Mouse (Mus musculus) urinary bladder, postnatal 14 days (tissue): ENCODE results near the gene Man1c1.

Source experiments
- DNase-seq: peaks from one replicate; pipeline ENCODE4 v3.0.0; 2021; ENCODE audit warnings: low spot score

The Man1c1 gene

DNA sequence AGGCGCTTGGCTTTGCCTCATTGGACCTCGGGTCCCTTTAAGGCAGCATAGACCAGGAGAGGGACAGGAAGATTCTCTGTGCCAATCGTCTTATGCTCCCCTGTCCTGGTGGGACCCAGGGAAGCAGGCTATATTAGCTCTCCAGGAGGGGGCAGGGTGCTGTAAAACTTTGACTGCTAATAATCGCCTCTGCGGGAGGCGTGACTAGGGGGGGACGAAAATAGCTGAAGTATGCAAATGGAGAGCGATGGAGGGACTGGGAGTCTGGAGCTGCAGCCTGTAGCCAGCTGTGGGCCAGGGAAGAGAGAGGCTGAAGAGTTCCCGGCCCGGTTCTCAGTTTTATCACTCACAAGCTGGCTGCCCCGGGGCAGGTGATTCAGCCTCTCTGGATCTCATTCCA lies 124.9 kb downstream of the Man1c1 start:
- no peak for DNase-seq

GRCm38 (mm10) chr4:134578407-134578806 lies 125.7 kb downstream of the Man1c1 start:
- DNase-seq, result no peak

- DNase-seq, result no peak
Observed at GRCm38 (mm10) chr4:134577281-134577680, 126.8 kb downstream of the Man1c1 start.

GRCm38 (mm10) chr4:134575486-134575885 lies 128.6 kb downstream of the Man1c1 start:
- DNase-seq, result no peak

DNA sequence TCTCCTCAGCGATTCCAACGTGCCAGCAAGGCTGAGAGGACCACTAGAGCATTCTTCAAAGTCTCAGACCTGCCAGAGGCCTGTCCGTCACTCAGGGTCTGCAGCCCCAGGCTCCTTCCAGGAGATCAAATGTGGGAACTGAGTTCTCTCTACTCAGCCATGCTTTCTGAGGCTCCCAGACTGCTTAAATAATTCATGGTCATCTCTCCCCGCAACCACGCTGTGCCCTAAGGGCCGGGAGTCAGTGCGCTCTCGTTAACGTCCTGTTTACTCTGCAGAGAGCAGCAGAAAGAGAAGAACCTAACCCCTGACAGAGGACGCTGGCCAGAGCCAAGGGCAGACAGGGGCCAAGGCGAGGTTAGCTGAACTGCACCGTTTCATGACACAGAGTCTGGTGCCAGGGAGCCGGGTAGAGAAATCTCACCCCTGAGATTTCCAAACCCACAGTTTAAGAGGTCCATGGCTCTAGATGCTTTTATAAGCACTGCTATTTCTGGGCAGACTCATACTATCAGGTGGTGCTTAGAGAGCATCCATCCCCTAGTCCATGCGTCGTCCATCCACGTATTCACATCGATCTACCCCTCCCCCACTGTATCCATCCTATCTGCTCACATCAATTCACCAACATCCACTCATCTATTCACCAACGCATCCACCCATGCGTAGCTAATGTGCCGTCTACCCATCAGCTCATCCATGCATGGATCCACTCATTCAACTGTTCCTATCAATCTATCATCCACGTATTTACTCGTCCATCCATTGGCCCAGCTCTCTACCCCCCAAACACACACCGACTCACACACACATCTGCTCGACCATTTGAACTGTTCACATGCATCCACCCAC lies 131.4 kb downstream of the Man1c1 start:
- no peak for DNase-seq

GRCm38 (mm10) chr4:134570704-134571451 lies 133.2 kb downstream of the Man1c1 start:
- no peak for DNase-seq

DNA sequence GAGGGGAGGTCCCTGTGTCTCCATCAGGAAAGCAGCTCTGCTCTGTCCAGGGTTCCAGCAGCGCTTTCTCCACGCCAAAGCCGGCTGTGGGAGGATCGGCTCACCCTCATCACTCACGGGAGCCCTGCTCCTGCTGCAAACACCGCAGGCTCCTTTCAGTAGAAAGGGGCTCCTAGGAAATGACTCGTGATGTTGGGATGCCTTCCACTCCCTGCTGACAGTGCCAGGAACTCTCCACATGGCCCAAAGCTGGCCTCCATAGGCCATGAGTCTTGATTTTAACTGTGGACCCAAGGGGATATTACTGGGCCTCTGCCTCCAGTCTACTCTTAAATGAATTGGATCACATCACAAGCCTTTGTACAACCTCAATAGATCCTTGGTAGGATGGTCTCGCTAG lies 134.3 kb downstream of the Man1c1 start:
- no peak for DNase-seq

- no peak for DNase-seq
Observed at GRCm38 (mm10) chr4:134569205-134569604, 134.9 kb downstream of the Man1c1 start.

DNA sequence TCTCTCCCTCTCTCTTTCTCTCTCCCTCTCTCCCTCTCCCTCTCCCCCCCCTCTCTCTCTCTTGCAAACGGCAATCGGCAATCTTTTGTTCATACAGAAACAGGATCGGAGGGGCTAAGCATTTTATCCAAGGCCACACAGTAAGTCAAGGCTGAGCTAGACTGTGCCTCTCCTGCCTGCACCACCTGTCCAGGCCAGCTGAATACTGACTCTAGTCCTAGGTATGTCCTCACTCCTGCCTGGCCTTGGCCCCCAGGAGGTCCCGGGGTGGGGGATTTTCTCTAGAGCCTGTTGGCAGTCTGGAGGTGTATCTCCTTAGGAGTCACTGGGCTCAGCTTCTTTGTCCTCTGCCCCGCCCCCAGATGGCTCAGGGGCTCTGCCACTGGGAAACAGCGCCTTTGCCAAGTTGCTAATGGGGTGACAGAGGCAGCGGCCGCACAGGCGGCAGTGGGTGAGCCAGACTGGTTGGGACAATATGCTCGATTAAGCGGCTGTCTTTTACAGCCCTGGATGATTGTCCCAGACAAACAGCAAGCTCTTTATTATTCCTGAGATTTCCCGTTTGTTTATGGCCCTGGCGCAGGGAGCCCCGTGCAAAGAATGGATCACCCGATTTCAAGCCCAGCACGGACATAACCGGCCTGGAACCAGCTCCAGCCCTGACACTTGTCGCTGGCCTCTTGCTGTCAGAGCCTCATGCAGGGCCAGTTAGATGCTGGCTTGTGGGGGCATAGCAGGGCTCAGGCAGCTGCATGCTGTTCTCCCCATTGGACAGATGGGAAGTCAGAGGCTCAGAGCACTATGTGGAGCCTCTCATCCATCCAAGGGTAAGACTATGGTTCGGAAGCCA lies 136.5 kb downstream of the Man1c1 start:
- no peak for DNase-seq

DNA sequence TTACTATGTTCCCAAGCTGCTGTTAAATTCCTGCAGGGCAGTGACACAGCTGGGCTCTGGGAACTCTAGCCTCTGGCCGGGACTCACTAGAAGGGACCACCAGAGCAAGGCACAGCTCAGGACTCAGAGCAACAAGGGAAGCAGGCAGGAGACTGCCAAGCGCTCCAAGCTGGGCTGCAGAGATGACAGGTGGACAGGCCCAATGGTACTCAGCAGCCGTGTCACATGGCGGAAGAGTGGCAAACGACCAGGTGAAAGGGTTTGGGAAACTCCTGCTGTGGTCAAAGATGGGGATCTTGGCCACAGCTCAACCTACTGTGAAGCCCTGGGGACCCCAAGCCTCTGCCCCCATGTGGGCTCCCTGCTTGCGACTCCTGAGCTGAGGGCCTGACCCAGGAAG lies 140.0 kb downstream of the Man1c1 start:
- DNase-seq, result no peak

GRCm38 (mm10) chr4:134563624-134564023 lies 140.5 kb downstream of the Man1c1 start:
- no peak for DNase-seq

GRCm38 (mm10) chr4:134562014-134562413 lies 142.1 kb downstream of the Man1c1 start:
- no peak for DNase-seq

DNA sequence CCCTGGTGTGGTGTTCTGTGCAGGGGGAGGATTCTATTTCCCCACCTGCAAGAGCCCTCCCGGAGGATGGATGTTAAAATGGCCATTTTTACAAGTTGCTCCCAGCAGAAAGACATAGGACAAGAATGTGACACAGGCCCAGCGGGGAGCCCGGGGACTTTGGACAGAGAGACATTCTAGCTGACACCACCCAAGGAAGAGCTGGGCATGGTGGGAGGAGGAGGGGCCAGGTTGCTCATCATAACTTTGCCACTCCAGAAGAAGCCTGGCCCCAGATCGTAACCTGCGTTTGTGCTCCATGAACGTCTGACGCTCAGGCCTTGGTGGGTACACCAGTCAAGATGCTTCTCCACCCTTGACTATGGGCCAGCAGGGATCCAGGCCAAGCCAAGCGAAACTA lies 143.4 kb downstream of the Man1c1 start:
- no peak for DNase-seq

DNA sequence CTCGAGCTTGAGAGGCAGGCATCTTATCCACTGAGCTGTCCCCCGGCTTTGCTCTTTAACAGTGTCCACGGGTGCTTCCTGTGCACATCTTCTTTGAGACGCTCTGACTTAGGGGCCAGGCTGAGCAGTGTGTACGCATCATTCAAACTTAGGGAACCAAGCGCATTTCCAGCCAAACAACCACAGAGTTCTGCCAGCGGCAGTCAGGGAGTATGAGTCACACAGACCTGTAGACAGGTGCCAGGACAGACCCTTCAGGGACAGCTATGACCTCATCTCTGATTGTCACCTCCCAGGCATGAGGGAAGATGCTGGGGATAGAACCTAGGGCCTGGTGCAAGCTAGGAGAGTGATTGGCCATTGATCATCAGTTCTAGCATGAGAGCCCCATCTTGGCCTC lies 144.9 kb downstream of the Man1c1 start:
- no peak for DNase-seq

GRCm38 (mm10) chr4:134558570-134559113 lies 145.4 kb downstream of the Man1c1 start:
- DNase-seq, result no peak

GRCm38 (mm10) chr4:134557626-134558249 lies 146.4 kb downstream of the Man1c1 start:
- DNase-seq, result no peak

DNA sequence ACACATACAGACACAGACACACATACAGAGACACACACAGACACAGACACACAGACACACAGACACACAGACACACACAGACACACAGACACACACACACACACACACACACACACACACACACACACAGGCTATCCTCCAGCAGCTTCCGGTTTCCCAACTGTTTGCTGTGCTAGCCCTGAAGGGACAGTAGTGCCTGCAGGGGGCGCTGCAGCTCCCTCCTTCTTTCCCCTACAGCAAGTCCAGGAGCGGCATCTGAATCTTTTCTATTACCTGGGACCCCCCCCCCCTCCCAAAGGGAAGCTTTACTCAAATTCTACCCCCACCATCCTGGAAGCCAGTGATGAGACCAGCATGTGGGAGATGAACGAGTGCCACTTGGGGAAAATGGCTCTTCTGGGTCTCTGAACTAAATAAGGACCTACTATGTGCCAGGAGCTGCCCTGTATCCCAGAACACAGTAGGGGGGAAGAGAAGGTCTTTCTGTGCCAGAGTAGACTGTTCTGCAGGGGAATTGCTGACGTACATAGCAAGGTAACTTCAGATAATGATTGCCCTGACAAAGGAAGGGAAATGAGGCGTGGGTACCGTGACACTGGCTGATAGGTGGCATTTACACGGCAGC lies 148.0 kb downstream of the Man1c1 start:
- peak; percentile 50 for DNase-seq

DNA sequence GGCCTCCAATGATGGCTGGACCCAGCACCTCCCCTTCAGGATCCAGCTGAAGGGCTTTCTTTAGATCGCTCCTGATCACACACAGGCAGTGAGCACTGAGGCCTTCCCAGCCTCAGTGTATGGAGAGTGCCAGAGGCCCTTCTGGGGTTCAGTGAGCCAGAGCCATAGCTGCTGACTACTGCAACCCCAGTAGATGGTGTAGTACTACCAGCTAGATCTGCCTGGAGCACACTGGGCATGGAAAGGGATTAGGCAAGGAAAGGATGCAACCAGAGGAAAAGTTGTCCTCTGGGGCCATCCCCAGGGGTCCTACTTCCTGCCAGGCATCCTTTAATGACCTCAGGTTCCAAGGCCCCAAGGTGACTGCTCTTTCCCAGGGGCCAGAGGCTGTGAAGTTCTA lies 150.5 kb downstream of the Man1c1 start:
- DNase-seq, result no peak

GRCm38 (mm10) chr4:134551494-134552316 lies 152.4 kb downstream of the Man1c1 start, which contains the start of gene Selenon:
TSS of gene Selenon (minus strand) at chr4:134552166.
- peak; percentile 68 for DNase-seq

- no peak for DNase-seq
Observed at GRCm38 (mm10) chr4:134549899-134550298, 154.2 kb downstream of the Man1c1 start.
